Mouse (Mus musculus) hindbrain, postnatal 0 days (tissue): ENCODE results near the gene Rsbn1. TPM values are rescaled to one million over a fixed set of nuclear protein-coding genes. Genes with fewer than 3 reads are reported as not detected.

Source experiments
- ATAC-seq: fragments of 200-750 bp; cut with Nextera tagmentation; 2 replicates; pipeline ENCODE4 v1.8.0; 2017; ENCODE audit warnings: mild to moderate bottlenecking, moderate TSS enrichment, moderate library complexity
- DNase-seq: peaks from one replicate; pipeline ENCODE4 v3.0.0-alpha.2; 2015; ENCODE audit warnings: low spot score
- H3K27ac ChIP-seq: fragments of 300-500 bp; sonication (generic); 2 replicates; pipeline ENCODE4 v1.5.1; 2014; ENCODE audit warnings: mild to moderate bottlenecking
- H3K27me3 ChIP-seq: fragments of 300-500 bp; sonication (generic); 2 replicates; pipeline ENCODE4 v1.6.1; 2014; ENCODE audit warnings: low read length, mixed read lengths; ENCODE audit not compliant: insufficient read depth
- H3K36me3 ChIP-seq: fragments of 300-500 bp; sonication (generic); 2 replicates; pipeline ENCODE4 v1.6.1; 2014; ENCODE audit warnings: low read length, mixed read lengths; ENCODE audit not compliant: insufficient read depth
- H3K4me1 ChIP-seq: fragments of 300-500 bp; sonication (generic); 2 replicates; pipeline ENCODE4 v1.6.1; 2014; ENCODE audit warnings: antibody characterized with exemption, low read length, mixed read lengths; ENCODE audit not compliant: insufficient read depth
- H3K4me2 ChIP-seq: fragments of 300-500 bp; sonication (generic); 2 replicates; pipeline ENCODE4 v1.6.1; 2014; ENCODE audit warnings: low read depth, mild to moderate bottlenecking, low read length, moderate library complexity, mixed read lengths
- H3K4me3 ChIP-seq: fragments of 300-500 bp; sonication (generic); 2 replicates; pipeline ENCODE4 v1.5.1; 2014; ENCODE audit warnings: low read length
- H3K9ac ChIP-seq: fragments of 300-500 bp; sonication (generic); replicated peaks from 2 replicates; pipeline ENCODE4 v1.6.1; 2014; ENCODE audit warnings: mild to moderate bottlenecking, low read length, moderate library complexity, mixed read lengths
- H3K9me3 ChIP-seq: fragments of 300-500 bp; sonication (generic); 2 replicates; pipeline ENCODE4 v1.6.1; 2016; ENCODE audit warnings: low read length, mixed read lengths
- CTCF ChIP-seq: IDR thresholded peaks from 2 replicates; pipeline ENCODE4 v1.5.1; 2016; ENCODE audit warnings: antibody characterized with exemption, control low read depth, low read depth
- whole genome bisulfite sequencing: fragments of 180-500 bp; shearing (Covaris S2); extraction: QIAGEN DNeasy Blood & Tissue Kit; methylation state at CpG from one replicate; pipeline ENCODE4 v1.1.7; 2014; 5-methylcytosine and 5-hydroxymethylcytosine counted together
- polyA plus RNA-seq: library from polyadenylated mRNA; unstranded; fragments of >200 nt; fragmentation: Nextera tagmentation; extraction: Ambion mirVana; gene quantifications from 2 replicates; pipeline ENCODE4 v1.2.1, GENCODE M21; 2015
- total RNA-seq: library from RNA; depleted of rRNA; stranded (reverse); fragments of >200 nt; gene quantifications from 2 replicates; pipeline ENCODE4 v1.2.3, GENCODE M21; 2014; rRNA removed

Rsbn1 gene
- total RNA-seq = 23.1 and 28.2 TPM in 2 replicates
- polyA plus RNA-seq = 17.7 and 19.1 TPM in 2 replicates

- peak within 1 kb of the TSS; percentile 89 for H3K27ac ChIP-seq
- no peaks in the 10 kb centered on the region for H3K36me3 ChIP-seq
- DNase-seq (peak; percentile 99), ATAC-seq (peak; percentile 100)
- H3K27me3 ChIP-seq = no peaks in the 10 kb centered on the region
- 1% methylated on average over 49 of the region's 55 CpGs for WGBS
- H3K9ac ChIP-seq = peak within 1 kb of the TSS; percentile 91
- H3K4me1 ChIP-seq = peaks cover 9% of the 10 kb centered on the region; the same call in 1 of the 2 replicates
- peak within 1 kb of the TSS; percentile 98 for H3K4me3 ChIP-seq
- H3K9me3 ChIP-seq = no peaks in the 10 kb centered on the region
- TF ChIP-seq CTCF = peak; percentile 49
- H3K4me2 ChIP-seq = peak within 1 kb of the TSS; percentile 81
Observed at GRCm38 (mm10) chr3:103914010-103914669, at the start of gene Rsbn1. Rsbn1 (plus strand) TSS chr3:103914120.

- TF ChIP-seq CTCF = no peak
- Histone ChIP-seq H3K4me3 (no peak overlapping the region), H3K27me3 (no peaks in the 10 kb centered on the region), H3K9ac (no peak overlapping the region), H3K4me1 (no peaks in the 10 kb centered on the region; the same call in 1 of the 2 replicates), H3K4me2 (no peak overlapping the region), H3K27ac (no peak overlapping the region), H3K9me3 (no peaks in the 10 kb centered on the region), H3K36me3 (no peaks in the 10 kb centered on the region)
- ATAC-seq (no peak), DNase-seq (no peak)
- 87% methylated on average over 6 of the region's 6 CpGs for WGBS
Observed at GRCm38 (mm10) chr3:103864200-103864599, 49.7 kb upstream of the Rsbn1 start.

- Histone ChIP-seq H3K4me2 (no peak overlapping the region), H3K9ac (no peak overlapping the region), H3K9me3 (no peaks in the 10 kb centered on the region), H3K4me3 (no peak overlapping the region), H3K27me3 (no peaks in the 10 kb centered on the region), H3K4me1 (no peaks in the 10 kb centered on the region), H3K36me3 (no peaks in the 10 kb centered on the region), H3K27ac (no peak overlapping the region)
- 89% methylated on average over 5 of the region's 5 CpGs for WGBS
- no peak for ATAC-seq
- TF ChIP-seq CTCF = no peak
- no peak for DNase-seq
Observed at GRCm38 (mm10) chr3:103867424-103867971, 46.4 kb upstream of the Rsbn1 start.

GRCm38 (mm10) chr3:103868008-103868407, 45.9 kb upstream of the Rsbn1 start:
- H3K27ac ChIP-seq = no peak overlapping the region
- H3K9me3 ChIP-seq = no peaks in the 10 kb centered on the region
- H3K4me2 ChIP-seq = no peak overlapping the region
- ATAC-seq (no peak), DNase-seq (no peak)
- no peak overlapping the region for H3K9ac ChIP-seq
- no peak for TF ChIP-seq CTCF
- H3K36me3 ChIP-seq = no peaks in the 10 kb centered on the region
- H3K27me3 ChIP-seq = no peaks in the 10 kb centered on the region
- no peaks in the 10 kb centered on the region for H3K4me1 ChIP-seq
- no peak overlapping the region for H3K4me3 ChIP-seq
- 82% methylated on average over 4 of the region's 4 CpGs for WGBS

- 59% methylated on average over 3 of the region's 3 CpGs for WGBS
- Histone ChIP-seq H3K9me3 (no peaks in the 10 kb centered on the region), H3K36me3 (no peaks in the 10 kb centered on the region), H3K27ac (no peak overlapping the region), H3K4me2 (no peak overlapping the region), H3K4me3 (no peak overlapping the region), H3K9ac (no peak overlapping the region), H3K4me1 (no peaks in the 10 kb centered on the region), H3K27me3 (no peaks in the 10 kb centered on the region)
- TF ChIP-seq CTCF = no peak
- no peak for DNase-seq
- ATAC-seq = no peak
Observed at GRCm38 (mm10) chr3:103872663-103873098, 41.2 kb upstream of the Rsbn1 start.

GRCm38 (mm10) chr3:103874329-103874728, 39.6 kb upstream of the Rsbn1 start:
- 72% methylated on average over 7 of the region's 7 CpGs for WGBS

GRCm38 (mm10) chr3:103885946-103886345, 28.0 kb upstream of the Rsbn1 start:
- H3K9ac ChIP-seq = no peak overlapping the region
- no peak for TF ChIP-seq CTCF
- no peaks in the 10 kb centered on the region for H3K4me1 ChIP-seq
- H3K4me3 ChIP-seq = no peak overlapping the region
- H3K27ac ChIP-seq = no peak overlapping the region
- H3K27me3 ChIP-seq = no peaks in the 10 kb centered on the region
- H3K4me2 ChIP-seq = no peak overlapping the region
- ATAC-seq = no peak
- no peaks in the 10 kb centered on the region for H3K36me3 ChIP-seq
- DNase-seq = no peak
- H3K9me3 ChIP-seq = no peaks in the 10 kb centered on the region
- 74% methylated on average over 11 of the region's 11 CpGs for WGBS

More at GRCm38 (mm10) chr3:103874329-103874728, 39.6 kb upstream of the Rsbn1 start:
- Histone ChIP-seq H3K9me3 (no peaks in the 10 kb centered on the region), H3K4me3 (no peak overlapping the region), H3K4me1 (no peaks in the 10 kb centered on the region), H3K9ac (no peak overlapping the region), H3K36me3 (no peaks in the 10 kb centered on the region), H3K27ac (no peak overlapping the region), H3K27me3 (no peaks in the 10 kb centered on the region), H3K4me2 (no peak overlapping the region)
- no peak for ATAC-seq
- DNase-seq = no peak
- no peak for TF ChIP-seq CTCF
